Mouse (Mus musculus) mouse trophoblast stem cell (cell line): ENCODE measurements around the gene Alk.

Source experiments
- in situ Hi-C, 2 experiments: fragments of 300-500 bp; cut with MseI, MboI; formaldehyde crosslinking; loops; 2 replicates in 1 of 2; 3 replicates in 1 of 2; pipeline ENCODE4 v1.15.1; 2025

Alk gene

GRCm38 (mm10) chr17:71980518-71981145 is 623.8 kb downstream of the Alk start:
- in situ Hi-C loops, result no loop called here

- in situ Hi-C loops, result no loop called here
Observed at GRCm38 (mm10) chr17:71979137-71979536, 625.3 kb downstream of the Alk start.

GRCm38 (mm10) chr17:71976661-71977060 is 627.8 kb downstream of the Alk start:
- in situ Hi-C loops, result no loop called here

DNA sequence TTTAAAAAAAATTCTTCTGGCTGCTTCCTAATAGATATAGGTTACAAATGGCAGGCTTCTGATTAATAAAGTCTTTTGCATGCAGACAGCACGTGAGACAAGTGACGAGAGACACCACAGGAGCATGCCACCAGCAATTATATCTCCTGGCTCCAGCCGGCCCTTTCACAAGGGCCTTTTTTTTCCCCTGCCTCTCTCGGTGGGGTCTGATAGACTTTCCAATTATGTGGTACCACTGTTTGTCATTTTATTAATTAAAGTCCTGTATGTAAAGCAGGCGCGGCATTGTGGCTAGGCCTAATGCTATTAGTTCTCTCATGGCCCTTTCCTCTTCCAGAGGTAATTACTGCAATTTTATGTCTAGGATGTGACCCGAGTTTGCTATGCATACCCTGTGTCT is 630.7 kb downstream of the Alk start:
- in situ Hi-C loops, result no loop called here

DNA sequence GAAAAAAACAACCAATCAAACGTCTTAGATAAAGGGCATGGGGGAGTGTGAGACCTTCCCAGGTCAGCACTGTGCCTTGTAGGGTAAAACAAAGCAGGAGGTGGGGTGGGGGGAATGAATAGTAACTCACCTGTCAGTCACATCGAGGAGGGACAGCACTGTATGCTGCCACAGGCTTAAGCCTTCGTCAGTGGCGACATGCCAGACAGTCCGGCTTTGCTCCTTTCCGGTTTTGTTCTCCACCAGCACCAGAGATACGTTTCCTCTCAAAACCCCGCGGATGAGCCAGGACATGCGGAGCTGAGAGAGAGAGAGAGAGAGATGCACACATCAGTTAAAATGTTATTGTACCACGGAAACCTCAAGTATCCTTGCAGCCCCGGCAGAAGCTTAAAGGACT is 637.1 kb downstream of the Alk start:
- in situ Hi-C loops, result no loop called here

GRCm38 (mm10) chr17:71965733-71966606 is 638.5 kb downstream of the Alk start:
- in situ Hi-C loops, result no loop called here

GRCm38 (mm10) chr17:71964610-71965009 is 639.8 kb downstream of the Alk start:
- in situ Hi-C loops, result no loop called here

GRCm38 (mm10) chr17:71962746-71963145 is 641.7 kb downstream of the Alk start:
- in situ Hi-C loops, result no loop called here

GRCm38 (mm10) chr17:71955011-71955410 is 649.4 kb downstream of the Alk start:
- in situ Hi-C loops, result no loop called here

DNA sequence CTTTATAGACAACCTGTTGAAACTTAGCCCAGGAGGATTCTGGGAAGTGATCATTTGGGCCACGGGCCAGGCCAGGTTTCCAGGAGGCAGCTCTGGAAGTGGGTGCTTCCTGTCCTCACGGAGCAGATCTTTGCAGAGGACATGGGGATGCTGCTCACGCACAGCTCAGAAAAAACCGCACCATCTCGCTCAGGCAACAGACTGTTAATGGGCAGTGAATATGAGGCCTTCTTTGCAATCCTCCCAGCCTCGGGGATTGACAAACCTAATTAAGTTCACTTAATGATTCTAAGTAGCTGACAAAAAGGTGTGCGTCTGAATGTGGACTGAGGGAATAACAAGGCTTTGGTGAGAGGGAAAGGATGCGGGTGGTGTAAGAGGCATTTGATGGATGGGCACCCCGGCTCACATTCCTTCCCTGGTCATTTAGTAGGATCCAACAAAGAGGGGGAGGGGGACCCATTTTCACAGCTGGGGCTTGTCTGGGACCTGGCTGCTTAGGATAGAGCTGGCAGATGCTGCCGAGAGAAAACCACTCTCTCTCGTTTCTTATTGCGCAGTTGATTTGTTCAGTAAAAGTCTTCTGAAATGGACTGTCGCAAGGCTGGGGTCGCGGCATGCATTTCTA is 650.1 kb downstream of the Alk start:
- in situ Hi-C loops, result no loop called here

DNA sequence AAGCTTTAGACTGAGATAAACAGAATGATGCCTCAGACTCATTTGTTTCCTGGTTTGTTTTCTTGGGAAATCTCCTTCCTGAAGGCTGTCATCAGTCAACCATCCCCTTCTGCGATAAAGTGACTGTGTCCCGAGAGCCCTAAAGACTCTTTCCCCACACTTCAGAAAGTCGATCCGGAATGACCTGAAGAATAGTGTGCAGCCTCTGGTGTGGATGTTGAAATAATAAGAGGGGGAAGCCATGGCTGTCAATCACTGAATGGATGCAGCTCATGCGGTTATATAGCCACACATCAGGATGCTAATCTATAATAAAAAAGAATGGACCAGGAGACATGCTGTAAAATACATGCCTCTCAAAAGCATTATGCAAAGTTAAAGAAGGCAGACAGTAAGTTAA is 653.5 kb downstream of the Alk start:
- in situ Hi-C loops, result no loop called here

GRCm38 (mm10) chr17:71948687-71949086 is 655.7 kb downstream of the Alk start:
- in situ Hi-C loops, result loop anchor here in 1 of 2 experiments (25.0 kb wide), 1 partner anchor 289 kb away; no protein-coding TSS in a partner anchor

DNA sequence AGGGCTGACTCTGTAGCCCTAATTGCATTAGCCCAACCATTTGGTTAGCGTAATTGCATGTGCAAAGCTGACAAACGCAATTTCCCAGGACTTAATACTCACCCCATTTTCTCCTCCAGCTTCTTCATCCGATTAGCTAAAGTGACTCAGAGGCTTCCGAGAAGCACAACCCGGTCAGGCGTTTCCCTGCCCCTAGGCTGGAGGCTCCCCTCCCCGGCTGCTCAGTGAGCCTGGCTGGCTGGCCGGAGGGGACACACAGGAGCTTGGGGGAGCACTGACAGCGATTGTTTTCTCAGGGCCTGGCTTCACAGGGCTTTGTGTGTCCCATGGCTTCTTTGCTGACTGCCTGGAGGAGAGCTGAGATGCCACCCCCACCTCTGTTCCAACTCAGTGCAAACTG is 657.0 kb downstream of the Alk start:
- in situ Hi-C loops, result loop anchor here in 1 of 2 experiments (25.0 kb wide), 1 partner anchor 290 kb away; no protein-coding TSS in a partner anchor

DNA sequence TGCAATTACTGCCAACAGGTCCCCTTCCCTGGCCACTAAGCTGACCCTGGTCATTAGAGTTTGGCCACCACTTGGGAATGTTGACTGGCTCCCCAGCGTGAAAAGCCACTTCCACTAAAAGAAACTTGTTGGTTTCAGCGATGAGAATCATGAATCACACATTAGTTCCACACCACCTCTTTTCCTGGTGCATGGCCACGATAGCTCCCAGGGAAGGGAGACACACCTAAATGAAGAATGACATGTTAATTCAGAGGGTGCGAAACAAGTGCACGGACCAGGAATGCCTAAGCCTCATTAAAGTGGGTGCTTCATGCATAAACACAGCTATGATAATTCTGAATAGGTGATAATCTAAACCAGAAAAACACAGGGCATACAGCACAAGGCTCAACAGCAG is 660.4 kb downstream of the Alk start:
- in situ Hi-C loops, result loop anchor here in 1 of 2 experiments (25.0 kb wide), 1 partner anchor 293 kb away; no protein-coding TSS in a partner anchor

- in situ Hi-C loops, result loop anchor here in 1 of 2 experiments (25.0 kb wide), 1 partner anchor 295 kb away; no protein-coding TSS in a partner anchor
Observed at GRCm38 (mm10) chr17:71942052-71942451, 662.4 kb downstream of the Alk start.

- in situ Hi-C loops, result loop anchor here in 1 of 2 experiments (25.0 kb wide), 1 partner anchor 296 kb away; no protein-coding TSS in a partner anchor
Observed at GRCm38 (mm10) chr17:71941436-71941835, 663.0 kb downstream of the Alk start.

- in situ Hi-C loops, result loop anchor here in 1 of 2 experiments (25.0 kb wide), 1 partner anchor 301 kb away; no protein-coding TSS in a partner anchor
Observed at GRCm38 (mm10) chr17:71936681-71937080, 667.7 kb downstream of the Alk start.

DNA sequence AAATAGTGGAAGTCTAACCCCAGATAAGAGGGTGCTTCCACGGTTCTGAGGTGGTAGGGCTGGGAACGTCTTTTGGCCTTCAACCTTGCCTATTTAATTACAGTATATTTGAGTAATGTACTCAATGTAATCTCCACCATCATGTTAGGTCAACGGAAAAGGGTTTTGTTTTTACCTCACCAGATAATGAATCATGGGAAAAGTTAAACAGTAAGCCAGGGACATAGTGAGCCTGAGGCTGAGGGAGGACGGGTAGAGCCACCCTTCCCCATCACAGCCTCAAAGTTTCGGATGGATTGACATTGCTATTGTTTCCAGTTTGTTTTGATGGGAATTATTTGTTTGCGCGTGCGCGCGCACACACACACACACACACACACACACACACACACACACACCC is 668.6 kb downstream of the Alk start:
- in situ Hi-C loops, result loop anchor here in 1 of 2 experiments (25.0 kb wide), 1 partner anchor 301 kb away; no protein-coding TSS in a partner anchor

- in situ Hi-C loops, result loop anchor here in 1 of 2 experiments (25.0 kb wide), 1 partner anchor 302 kb away; no protein-coding TSS in a partner anchor
Observed at GRCm38 (mm10) chr17:71935336-71935735, 669.1 kb downstream of the Alk start.

DNA sequence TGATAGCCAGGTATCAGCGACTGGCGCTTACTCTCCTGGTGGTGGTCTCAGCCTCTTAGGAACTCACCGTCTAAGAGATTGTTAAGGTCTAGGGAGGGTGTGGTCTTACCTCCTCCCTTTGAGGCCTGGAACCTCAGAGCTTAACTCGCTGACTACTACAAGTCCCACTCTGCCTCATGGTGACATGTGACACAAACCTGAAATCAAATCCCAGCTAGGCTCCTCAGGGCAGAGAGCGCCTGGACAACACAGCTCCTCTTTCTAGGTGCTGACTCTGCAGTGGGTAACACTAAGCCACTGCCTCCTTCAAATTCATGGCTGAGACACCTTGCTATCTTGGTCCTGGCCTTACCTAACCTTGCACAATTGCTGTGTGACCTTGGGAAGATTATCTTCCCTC is 689.5 kb downstream of the Alk start:
- in situ Hi-C loops, result no loop called here

DNA sequence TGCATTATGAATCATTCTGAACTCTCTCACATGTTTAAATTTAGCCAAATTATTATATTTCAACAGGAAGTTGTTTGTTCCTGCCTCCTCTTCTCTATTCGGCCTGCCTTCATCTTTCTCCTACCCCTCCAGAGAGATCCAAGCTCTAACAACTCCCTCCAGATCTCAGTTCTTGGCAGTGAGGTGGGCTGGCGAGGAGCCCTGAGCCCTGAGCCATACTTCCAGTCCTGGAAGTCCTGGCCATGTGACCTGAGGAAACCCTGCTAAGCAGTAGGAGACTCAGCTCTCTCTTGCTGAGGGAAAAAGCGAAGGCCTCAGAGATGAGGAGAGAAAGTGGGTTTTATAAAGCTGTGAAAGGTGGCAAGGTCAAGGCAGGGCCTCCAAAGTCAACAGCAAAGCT is 689.9 kb downstream of the Alk start:
- in situ Hi-C loops, result no loop called here

GRCm38 (mm10) chr17:71913188-71913587 is 691.2 kb downstream of the Alk start:
- in situ Hi-C loops, result no loop called here
